Mouse (Mus musculus): Measurements from ENCODE around the gene Tmem258. TPM values are rescaled to one million over a fixed set of nuclear protein-coding genes. Genes with fewer than 3 reads are reported as not detected.
A peak's percentile ranks its signal among the peaks of the same experiment; 100 is the strongest.

Gene Tmem258
- total RNA-seq, 2 experiments from 2014 or later: 68.6 to 71.2 TPM

DNA sequence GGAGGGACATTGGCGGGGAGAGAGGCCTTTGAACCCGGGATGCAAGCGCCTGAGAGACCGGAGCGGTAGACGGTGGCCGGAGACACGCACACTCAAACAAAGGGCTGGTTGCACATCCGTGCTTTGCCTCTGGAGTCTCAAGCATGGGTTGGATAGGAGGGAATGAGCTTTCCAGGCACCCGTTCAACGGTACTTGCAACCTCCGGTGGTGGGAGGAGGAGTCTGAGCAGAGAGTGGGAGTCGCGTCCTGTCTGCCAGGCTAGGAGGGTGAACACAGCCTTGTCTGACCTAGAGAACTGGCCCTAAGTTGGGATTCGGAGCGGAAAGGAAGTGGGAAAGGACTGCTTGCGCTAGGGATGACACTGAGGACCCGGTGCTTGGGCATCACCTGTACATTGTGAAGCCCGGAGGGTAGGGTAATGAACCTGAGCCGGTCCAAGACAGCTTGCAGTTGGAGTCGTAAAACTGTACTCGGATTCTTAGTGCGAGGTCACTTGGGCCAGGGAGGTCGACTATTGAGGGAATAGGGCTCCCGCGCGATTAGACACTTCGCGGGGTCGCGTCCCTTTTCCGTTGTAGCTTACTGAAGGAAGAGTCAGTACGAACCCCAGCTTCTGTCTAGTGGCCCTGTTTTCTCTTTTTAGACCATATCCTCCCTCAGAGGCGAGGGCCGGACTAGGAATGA lies 20.4 kb upstream of the Tmem258 start:
- DNase-seq (ENCODE audit: low spot score in 2 of 2): peak; percentile 76 to 85

DNA sequence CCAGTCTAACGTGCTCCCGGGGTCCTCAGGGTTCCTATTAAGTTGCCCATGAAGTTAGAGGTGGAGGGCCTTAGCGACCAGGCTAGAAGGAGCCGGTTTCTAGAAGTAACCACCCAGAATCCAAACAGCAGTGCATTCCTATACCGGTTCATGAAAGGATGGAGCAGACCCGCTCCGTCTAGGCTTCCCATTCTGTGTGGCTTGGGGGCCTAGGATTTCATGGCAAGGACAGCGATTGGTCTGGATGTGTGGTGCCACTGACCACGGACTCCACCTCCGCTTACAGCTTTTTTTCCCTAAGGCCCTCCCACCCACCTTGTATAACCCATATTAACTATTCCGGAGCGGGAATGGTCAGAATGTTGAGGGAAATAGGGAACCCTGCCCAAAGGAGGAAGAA lies 19.7 kb upstream of the Tmem258 start:
- no peak for DNase-seq (ENCODE audit: low spot score in 2 of 2)

DNA sequence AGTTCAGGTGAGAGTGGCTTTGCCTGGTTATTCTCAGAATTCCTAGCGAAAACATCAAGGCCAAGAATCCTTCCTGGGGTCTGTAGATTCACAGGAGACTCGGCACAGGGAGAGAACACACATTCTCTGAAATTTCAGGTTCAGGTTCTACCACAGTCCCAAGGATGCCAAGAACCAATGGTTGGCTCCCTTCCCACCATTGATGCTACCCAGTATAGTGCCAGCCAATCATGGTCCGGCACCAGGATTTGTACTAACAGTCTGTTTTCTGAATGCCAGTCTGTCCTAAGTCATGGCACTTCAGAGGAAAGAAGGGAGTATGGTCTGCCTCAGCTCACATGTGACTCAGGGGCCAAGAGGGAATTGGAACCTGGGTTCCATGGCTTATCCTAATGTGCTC lies 17.9 kb upstream of the Tmem258 start:
- DNase-seq (ENCODE audit: low spot score in 2 of 2): no peak

DNA sequence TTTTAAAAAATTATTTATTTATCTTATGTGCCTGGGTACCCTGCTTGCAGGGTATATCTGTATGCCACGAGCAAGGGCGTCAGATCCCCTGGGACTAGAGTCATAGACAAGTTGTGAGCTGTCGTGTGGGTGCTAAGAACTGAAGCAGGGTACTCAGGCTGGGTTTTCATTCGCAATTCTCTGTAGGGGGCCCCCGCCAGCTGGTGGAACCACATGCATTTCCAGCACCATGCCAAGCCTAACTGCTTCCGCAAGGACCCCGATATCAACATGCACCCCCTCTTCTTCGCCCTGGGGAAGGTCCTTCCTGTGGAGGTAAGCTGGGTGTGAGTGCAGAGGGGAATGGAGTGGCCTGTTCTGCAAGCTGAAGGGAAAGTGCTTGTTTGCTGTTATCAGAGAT lies 17.2 kb upstream of the Tmem258 start:
- no peak for DNase-seq (ENCODE audit: low spot score in 2 of 2)

DNA sequence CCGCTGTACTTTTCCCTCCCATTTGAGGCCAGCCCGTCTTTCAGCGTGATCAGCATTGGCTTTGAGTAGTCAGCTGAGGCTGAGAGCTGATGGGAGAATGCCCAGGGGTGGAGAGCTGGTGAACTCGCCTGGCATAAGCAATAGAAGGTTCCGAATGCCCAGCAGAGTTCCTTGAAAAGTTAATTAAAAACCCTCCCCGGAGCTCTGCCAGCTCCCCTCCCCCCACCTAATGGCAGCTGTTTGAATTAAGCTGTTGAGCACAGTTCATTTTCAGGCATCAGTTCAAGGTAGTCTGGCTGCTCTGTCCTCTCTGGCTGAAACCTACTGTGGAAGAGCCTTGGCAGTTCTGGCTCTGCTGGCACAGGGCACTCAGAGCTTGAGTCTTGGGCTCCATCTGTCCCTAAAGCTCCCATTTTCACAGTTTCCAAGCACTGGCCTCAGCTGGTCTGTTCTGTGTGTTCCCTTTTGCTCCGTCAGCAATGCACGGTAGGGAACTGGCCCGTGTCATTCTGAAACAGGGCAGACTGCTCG lies 15.5 kb upstream of the Tmem258 start:
- peak; percentile 42 to 59 for DNase-seq (ENCODE audit: low spot score in 2 of 2)

DNA sequence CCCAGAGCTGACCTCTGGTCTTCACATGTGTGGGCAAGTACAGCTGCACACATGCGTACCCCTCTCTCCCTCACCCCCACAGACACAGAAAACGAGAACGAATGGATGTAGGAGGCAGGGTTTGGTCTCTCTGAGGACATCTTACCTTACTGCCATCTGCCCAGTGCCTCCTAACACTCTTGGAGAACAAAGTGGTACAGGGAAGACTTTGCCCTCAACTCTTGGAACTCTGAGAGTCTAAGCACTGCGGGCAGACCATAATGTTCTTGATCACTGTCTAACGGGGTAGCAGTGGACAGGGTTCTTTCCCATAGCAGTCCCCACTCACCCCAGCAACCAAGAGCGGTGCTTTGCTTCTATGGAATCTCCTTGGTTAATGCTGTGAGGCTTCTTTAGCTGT lies 14.8 kb upstream of the Tmem258 start:
- no peak for DNase-seq (ENCODE audit: low spot score in 2 of 2)

DNA sequence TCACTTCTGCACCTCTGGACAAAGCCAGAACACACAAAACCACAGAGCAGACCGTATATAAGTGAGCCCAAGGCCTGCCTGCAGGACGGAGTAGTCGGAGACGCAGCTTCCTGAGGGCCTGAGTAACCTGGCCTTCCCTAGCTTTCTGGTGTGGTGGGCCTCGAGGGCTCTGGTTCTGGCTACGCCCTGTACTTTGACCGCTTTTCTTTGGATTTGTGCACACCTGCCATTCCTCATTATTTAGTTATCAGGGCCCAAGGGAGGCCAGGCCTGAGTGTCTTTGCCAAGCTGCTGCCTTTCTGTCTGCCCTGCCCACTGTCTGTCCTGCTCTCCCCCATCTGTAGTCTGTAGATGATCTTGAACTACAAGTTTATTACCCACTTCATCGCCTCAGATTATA lies 13.9 kb upstream of the Tmem258 start:
- no peak for DNase-seq (ENCODE audit: low spot score in 2 of 2)

DNA sequence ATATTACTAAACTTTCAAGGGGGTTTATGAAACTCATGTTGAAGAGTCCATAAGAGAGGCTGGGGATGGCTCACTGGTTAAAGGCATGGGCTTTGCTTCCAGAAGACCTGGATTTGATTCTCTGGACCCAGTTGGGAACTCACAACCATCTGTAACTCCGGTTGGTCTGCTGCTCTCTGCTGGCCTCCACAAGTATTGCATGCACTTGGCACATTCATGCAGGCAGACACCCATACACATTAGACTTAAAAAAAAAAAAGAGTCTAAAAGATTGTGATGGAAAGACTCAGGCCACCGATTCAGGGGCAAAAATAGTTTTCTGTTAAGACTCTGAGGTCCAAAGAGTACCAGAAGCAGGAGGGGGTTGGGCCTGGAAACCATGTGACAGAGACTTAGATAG lies 13.0 kb upstream of the Tmem258 start:
- DNase-seq (ENCODE audit: low spot score in 2 of 2): peak; percentile 74 to 78

DNA sequence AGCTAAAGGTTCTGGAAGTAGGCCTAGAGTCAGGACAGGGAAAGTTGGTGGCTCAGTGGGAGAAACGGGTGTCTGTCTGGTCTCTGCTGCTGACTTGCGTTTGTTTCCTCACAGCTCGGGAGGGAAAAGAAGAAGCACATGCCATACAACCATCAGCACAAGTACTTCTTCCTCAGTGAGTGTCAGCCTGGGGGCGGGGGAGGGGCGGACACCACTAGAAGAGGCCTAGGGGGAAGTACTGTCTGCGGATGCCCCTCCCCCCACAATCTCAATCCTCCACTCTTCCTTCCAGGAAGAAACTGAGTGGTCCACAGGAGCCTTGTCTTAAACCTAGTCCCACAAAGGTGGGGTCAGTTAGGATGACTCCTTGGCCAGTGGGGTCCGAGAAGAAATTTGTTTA lies 12.5 kb upstream of the Tmem258 start:
- no peak for DNase-seq (ENCODE audit: low spot score in 2 of 2)

DNA sequence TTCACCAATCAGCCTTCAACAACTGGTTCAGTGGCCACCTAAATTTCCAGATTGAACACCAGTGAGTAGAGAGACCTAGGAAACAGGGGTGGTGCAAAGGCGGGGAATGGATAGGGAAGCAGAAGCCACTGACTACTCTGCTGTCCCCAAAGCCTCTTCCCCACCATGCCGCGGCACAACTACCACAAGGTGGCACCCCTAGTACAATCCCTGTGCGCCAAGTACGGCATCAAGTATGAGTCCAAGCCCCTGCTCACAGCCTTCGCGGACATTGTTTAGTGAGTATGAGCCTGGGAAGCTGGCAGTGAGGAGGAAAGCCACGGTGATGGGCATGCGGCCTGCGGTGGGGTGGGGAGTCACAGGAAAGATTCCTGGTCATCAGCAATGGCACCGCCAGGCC lies 9.5 kb upstream of the Tmem258 start:
- no peak for DNase-seq (ENCODE audit: low spot score in 2 of 2)

DNA sequence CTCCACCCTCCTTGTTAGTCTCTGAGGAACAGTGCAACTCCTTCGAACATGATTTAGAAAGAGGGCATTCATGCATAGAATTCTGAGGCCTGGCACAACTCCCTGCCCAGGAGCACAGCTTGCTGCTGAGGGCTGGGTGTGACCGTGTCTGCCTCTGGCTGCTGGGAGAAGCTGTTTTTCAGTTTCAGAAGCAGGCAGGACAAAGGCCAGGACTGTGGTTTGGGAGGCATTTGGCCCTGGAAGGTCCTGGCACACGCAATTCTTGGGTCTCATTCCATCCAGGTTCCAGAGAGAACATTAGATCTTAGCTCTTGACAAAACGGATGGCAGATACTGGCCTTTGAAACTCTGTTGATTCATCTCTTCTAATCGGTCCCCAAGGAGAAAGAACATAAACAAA lies 8.6 kb upstream of the Tmem258 start:
- no peak for DNase-seq (ENCODE audit: low spot score in 2 of 2)

DNA sequence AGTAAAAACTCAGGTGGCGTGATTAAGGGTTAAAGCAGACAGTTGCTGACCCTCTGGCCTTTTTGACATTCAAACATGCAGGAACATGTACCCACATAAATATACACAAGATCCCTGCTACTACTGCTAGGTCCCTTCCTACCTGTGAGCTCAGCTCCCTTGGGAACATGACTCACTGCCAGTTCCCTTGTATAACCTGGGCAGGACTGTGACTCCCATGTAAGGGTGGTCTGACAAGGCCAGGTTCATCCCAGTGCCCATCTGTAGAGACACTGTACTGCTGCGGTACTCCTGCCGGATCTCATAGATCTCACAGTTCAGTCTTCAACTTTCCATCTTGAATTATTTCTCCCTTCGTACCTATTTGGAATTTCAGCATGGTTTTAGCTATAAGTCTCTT lies 6.7 kb upstream of the Tmem258 start:
- DNase-seq (ENCODE audit: low spot score in 2 of 2): no peak

DNA sequence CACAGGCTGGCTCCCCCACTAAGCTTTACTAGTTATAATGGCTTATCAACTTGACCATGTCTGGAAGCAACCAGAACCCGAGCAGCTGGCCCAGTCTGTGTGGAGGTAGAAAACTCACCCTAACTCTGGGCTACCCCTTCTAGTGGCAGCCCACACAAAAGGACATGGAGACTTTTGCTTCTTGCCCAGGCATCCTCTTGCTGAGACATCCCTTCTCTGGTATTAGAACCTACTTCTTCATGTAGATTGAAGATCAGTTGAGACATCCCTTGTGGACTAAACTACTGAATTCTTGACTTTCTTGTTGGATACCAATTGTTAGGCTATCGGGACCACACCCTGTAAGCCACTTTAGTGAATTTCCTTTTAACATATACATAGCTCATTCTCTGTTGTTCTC lies 5.5 kb upstream of the Tmem258 start:
- no peak for DNase-seq (ENCODE audit: low spot score in 2 of 2)

DNA sequence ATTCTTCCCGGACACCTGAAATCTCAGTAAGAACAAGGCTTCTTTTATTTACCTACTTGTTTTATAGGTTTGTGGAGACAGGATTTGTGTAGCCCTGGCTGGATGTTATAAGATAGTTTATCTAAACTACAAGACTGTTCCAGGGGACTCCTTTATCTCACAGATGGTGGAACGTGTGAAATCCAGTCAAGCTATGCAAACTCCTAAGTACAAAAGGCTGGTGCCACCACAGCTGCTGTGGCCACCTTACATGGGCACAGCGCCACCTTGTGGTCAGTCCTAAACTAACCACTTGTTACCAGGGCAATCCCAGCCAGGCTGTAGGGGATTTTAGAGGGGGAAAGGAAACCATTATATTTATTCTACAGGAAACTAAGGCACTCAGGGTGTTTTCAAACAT lies 5.1 kb upstream of the Tmem258 start:
- peak; percentile 84 to 90 for DNase-seq (ENCODE audit: low spot score in 2 of 2)

DNA sequence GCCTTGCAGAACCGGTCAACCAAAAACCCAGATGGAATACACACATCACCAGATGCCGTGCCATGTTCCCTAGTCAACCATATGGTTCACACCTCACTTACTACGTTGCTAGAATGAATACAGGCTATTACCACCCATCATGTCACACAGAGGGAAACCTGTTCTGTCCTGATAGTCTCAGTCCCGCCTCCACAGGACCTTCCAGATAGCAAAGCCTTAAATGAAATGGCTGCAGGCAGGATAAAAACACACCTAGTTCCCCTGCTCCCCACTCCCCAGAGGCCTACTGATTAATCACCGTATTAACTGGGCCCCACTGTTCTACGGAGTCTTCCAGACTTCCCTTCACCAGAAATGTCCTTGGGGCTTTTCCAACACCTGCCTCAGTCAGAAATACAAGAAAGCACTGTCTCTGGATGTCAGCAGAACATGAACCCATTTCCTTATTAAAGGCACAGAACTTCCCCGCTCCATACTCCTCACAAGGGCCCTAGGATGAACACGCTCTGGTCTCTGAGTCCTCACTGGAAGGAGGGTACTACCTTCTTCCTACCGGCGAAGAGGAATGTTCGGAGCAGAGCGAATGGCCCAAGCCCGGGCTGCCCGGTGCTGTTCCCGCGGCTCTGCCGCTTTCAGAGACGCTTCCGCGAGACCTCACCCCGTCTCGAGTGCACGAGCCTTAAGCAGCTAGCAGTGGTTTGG lies 517 bp upstream of the Tmem258 start:
- no peak for DNase-seq (ENCODE audit: low spot score in 2 of 2)

DNA sequence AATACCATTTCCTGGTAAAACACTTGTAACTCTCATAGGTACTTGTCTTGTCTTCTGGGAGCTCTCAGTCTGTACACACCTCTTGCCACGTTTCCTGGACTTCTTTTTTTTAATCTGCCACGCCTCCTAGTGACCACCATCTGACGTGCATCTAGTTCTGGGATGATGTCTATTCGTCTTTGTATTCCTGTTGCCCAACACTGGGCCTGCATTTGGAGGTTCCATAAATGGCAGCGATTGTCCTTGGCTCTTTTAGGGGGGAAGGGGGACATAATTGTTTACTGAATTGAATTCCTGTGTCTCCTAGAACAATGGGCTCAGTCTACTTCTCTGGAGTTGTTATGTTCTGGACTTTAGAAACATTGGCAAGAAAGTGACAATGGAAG lies 795 bp downstream of the Tmem258 start:
- no peak for DNase-seq (ENCODE audit: low spot score in 2 of 2)

DNA sequence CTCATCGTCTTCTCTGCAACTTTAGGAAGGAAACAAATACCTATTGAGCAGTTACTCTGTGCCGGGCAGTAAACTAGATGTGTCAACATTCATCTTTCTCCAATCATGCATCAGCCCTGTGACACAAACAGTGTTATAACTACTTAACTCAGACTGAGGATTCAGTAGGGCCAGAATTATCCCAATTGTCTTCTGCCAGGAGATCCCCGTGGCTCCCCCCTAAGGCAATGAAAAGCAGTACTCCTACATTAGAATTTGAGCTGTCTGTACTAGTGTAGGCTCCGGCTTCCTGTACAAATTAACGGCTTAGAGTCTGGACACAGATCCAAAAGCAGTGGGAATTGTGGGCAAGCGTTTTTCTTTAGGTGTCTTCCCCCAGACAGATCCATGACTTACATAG lies 1.2 kb downstream of the Tmem258 start:
- no peak for DNase-seq (ENCODE audit: low spot score in 2 of 2)

DNA sequence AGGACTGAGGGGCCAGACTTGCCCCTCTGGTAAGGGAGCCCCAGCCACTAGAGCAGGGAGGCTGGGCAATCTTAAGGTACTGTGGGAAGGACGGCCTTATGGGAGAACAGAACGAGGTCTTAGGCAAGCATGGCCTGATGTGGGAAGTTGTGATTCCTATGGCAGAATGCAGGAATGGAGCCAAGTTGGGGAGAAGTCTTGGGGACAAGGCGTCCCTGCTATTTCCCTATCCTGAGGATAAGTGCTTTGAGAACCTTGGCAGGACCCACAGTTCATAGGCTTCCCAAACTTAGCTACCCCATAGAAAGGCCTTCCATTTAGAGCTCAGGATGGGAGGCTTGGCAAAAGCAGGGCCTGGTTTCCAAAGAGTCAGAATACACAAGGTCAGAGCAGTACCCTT lies 5.0 kb downstream of the Tmem258 start:
- DNase-seq (ENCODE audit: low spot score in 2 of 2): no peak

DNA sequence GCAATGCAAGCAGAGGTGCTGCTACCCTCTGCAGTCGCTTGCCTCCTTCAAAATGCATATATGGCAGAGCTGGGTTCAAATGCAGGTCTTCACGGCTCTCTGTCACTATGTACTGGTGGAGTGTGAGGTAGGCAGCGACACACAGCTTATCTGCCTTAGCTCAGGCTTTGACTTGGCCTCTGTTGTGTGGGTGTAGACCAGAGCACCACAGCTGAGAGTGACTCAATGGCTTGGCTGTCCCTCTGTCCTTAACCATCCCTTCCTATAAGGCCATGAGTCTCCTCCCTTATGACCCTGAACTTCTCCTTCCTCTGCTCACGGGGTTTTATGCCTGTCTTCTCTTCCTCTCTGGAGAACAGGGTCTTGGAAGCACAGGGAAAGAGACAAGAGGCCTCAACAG lies 7.1 kb downstream of the Tmem258 start:
- no peak for DNase-seq (ENCODE audit: low spot score in 2 of 2)

DNA sequence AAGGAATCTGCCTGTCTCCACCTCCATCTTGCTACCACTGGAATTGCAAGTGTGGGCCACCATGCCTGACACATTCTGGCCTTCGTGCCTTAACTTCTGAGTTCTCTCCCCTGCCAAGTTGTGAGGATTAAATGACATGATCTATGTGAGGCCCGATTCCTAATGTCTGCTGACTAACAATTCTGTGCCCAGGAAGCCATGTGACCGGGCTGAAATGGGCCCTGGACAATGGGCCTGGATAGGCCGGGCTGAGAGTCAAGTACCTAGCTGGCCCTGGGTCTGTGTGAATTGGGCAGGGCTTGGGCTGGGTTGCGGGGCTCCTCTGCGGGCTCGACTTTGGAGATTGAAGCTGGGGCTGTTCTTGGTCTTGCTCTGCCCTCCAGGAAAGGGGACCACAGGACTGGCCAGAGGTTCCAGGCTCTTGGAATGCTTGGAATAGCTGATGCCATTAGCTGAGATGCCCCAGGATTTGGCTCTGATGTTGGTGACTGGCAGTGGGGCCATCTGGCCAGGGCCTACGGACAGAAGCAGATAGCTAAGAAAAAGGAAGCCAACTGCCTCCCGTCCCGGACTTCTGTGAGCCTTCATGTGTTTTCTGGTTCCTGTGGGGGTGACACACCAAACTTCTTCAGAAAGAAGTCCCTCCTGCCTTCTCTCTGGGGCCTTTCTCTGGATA lies 10.1 kb downstream of the Tmem258 start:
- no peak for DNase-seq (ENCODE audit: low spot score in 2 of 2)

DNA sequence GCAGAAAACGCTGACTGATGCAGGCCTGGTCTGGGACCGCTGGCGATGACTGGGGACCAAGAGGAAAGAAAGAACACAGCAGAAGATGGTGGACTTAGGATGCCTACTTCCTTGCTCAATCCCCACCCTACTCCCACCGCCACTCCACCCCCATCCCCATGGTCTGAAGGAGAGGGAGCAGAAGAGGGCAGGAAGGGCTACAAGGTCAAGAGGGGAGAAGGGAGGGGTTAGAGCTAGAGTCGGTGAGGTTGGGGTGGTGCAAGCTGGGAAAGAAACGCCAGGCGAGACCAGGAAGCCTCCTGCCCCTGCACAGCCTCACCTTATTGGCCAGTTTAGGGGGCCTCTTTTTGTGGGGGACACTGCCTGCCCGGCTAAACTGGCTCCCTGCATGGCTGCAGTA lies 12.3 kb downstream of the Tmem258 start:
- no peak for DNase-seq (ENCODE audit: low spot score in 2 of 2)

DNA sequence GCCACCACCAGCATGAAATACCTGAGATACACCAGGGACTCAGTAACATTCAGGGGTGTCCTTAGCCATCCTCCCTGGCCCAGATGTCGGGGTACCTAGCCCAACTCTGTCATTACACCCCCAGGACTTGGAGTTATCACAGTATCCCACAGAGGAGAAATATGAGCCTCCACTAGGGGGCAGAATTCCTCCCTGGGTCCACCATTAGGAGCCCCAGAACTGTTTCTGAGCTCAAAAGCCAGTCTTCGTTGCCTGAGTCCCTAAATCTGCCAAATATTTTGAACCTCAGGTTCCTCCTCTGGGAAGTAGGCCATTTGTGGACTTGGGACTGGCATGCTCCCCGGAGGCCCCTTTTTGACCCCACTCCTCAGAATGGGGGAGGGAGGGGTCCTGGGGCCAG lies 15.3 kb downstream of the Tmem258 start:
- peak; percentile 51 to 78 for DNase-seq (ENCODE audit: low spot score in 2 of 2)

All from left cerebral cortex, adult 18-20 months (tissue).